Mouse (Mus musculus) liver, embryonic 12.5 days (tissue): ENCODE results near the gene Spata2. TPM values are rescaled to one million over a fixed set of nuclear protein-coding genes. Genes with fewer than 3 reads are reported as not detected.

Experiments
- ATAC-seq: fragments of 200-750 bp; cut with Nextera tagmentation; 2 replicates; pipeline ENCODE4 v1.8.0; 2017; ENCODE audit warnings: moderate number of reproducible peaks, mild to moderate bottlenecking, moderate library complexity
- H3K27ac ChIP-seq: fragments of 300-500 bp; sonication (generic); 2 replicates; pipeline ENCODE4 v1.5.1; 2016; ENCODE audit warnings: mild to moderate bottlenecking
- H3K27me3 ChIP-seq: fragments of 300-500 bp; sonication (generic); replicated peaks from 2 replicates; pipeline ENCODE4 v1.6.1; 2016; ENCODE audit warnings: mild to moderate bottlenecking, moderate library complexity
- H3K36me3 ChIP-seq: fragments of 300-500 bp; sonication (generic); 2 replicates; pipeline ENCODE4 v1.6.1; 2016; ENCODE audit warnings: mild to moderate bottlenecking, moderate library complexity
- H3K4me1 ChIP-seq: fragments of 300-500 bp; sonication (generic); 2 replicates; pipeline ENCODE4 v1.6.1; 2016
- H3K4me2 ChIP-seq: fragments of 300-500 bp; sonication (generic); 2 replicates; pipeline ENCODE4 v1.6.1; 2016; ENCODE audit warnings: mild to moderate bottlenecking, moderate library complexity
- H3K4me3 ChIP-seq: fragments of 300-500 bp; sonication (generic); 2 replicates; pipeline ENCODE4 v1.5.1; 2016; ENCODE audit warnings: mild to moderate bottlenecking, moderate library complexity
- H3K9ac ChIP-seq: fragments of 300-500 bp; sonication (generic); 2 replicates; pipeline ENCODE4 v1.6.1; 2016; ENCODE audit warnings: mild to moderate bottlenecking, moderate library complexity
- H3K9me3 ChIP-seq: fragments of 300-500 bp; sonication (generic); replicated peaks from 2 replicates; pipeline ENCODE4 v1.6.1; 2016; ENCODE audit warnings: mild to moderate bottlenecking, moderate library complexity
- WGBS: fragments of 180-500 bp; shearing (Covaris S2); methylation state at CpG from one replicate; pipeline ENCODE4 v1.1.7; 2016; ENCODE audit not compliant: insufficient replicate concordance; 5-methylcytosine and 5-hydroxymethylcytosine counted together
- polyA plus RNA-seq: library from polyadenylated mRNA; unstranded; fragments of >200 nt; fragmentation: Nextera tagmentation; extraction: Ambion mirVana; gene quantifications from 2 replicates; pipeline ENCODE4 v1.2.1, GENCODE M21; 2016

Spata2 gene
- polyA plus RNA-seq, 1 experiment from 2014 or later = 11.0 TPM

GRCm38 (mm10) chr2:167474218-167474617 lies 18.5 kb downstream of the Spata2 start:
- Histone ChIP-seq H3K36me3 (peaks cover 68% of the 10 kb centered on the region), H3K27ac (no peak overlapping the region), H3K4me3 (no peak overlapping the region), H3K9me3 (no peaks in the 10 kb centered on the region), H3K4me2 (no peak overlapping the region), H3K27me3 (no peaks in the 10 kb centered on the region), H3K4me1 (peaks cover 16% of the 10 kb centered on the region), H3K9ac (no peak overlapping the region)
- no peak for ATAC-seq
- WGBS = 87% methylated on average over 6 of the region's 6 CpGs

DNA sequence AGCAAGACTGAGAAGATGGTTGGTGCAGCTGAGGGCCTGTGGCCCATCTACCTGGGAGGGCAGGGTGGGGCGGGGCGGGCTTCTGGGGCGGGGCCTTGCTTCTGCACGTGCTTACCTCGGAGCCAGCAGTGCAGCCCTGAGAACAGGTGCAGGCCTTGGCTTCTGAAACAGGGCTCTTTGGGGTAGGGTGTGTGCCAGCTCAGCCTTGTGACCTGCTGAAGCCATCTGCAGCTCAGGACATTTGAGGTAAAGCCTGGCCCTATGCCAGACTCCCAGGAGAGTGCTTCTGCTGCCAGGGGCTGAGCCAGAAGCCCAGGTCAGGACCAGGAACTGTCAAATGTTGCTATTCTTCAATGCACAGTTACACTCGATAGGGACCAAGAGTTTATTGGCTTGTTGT lies 21.1 kb downstream of the Spata2 start:
- H3K9me3 ChIP-seq = no peaks in the 10 kb centered on the region

GRCm38 (mm10) chr2:167470611-167471010 lies 22.1 kb downstream of the Spata2 start:
- no peak for ATAC-seq
- H3K36me3 ChIP-seq = peaks cover 97% of the 10 kb centered on the region
- WGBS = 79% methylated on average over 3 of the region's 3 CpGs

More for the DNA sequence above, 21.1 kb downstream of the Spata2 start:
- H3K4me2 ChIP-seq = no peak overlapping the region
- H3K27ac ChIP-seq = no peak overlapping the region
- H3K36me3 ChIP-seq = peaks cover 92% of the 10 kb centered on the region
- peaks cover 9% of the 10 kb centered on the region for H3K4me1 ChIP-seq
- 73% methylated on average over 6 of the region's 6 CpGs for WGBS
- H3K4me3 ChIP-seq = no peak overlapping the region
- no peak for ATAC-seq
- H3K27me3 ChIP-seq = no peaks in the 10 kb centered on the region
- H3K9ac ChIP-seq = no peak overlapping the region

GRCm38 (mm10) chr2:167468444-167468843 lies 24.2 kb downstream of the Spata2 start:
- Histone ChIP-seq H3K9me3 (no peaks in the 10 kb centered on the region), H3K27ac (no peak overlapping the region), H3K4me2 (no peak overlapping the region), H3K4me3 (no peak overlapping the region), H3K27me3 (no peaks in the 10 kb centered on the region), H3K36me3 (peaks cover 95% of the 10 kb centered on the region), H3K9ac (no peak overlapping the region), H3K4me1 (no peaks in the 10 kb centered on the region)
- WGBS = 84% methylated on average over 6 of the region's 6 CpGs
- 0 out of 2 replicates have a peak, but pooled peaks have one; percentile 33 for ATAC-seq

More at GRCm38 (mm10) chr2:167470611-167471010, 22.1 kb downstream of the Spata2 start:
- Histone ChIP-seq H3K9ac (no peak overlapping the region), H3K27me3 (no peaks in the 10 kb centered on the region), H3K4me1 (no peaks in the 10 kb centered on the region), H3K4me3 (no peak overlapping the region), H3K27ac (no peak overlapping the region), H3K4me2 (no peak overlapping the region), H3K9me3 (no peaks in the 10 kb centered on the region)

GRCm38 (mm10) chr2:167467214-167467613 lies 25.5 kb downstream of the Spata2 start:
- no peak overlapping the region for H3K4me3 ChIP-seq
- H3K9ac ChIP-seq = no peak overlapping the region
- H3K36me3 ChIP-seq = peaks cover 90% of the 10 kb centered on the region
- no peak overlapping the region for H3K4me2 ChIP-seq
- 72% methylated on average over 5 of the region's 5 CpGs for WGBS
- no peak for ATAC-seq
- no peak overlapping the region; the same call in 1 of the 2 replicates for H3K27ac ChIP-seq
- no peaks in the 10 kb centered on the region for H3K4me1 ChIP-seq
- no peaks in the 10 kb centered on the region for H3K27me3 ChIP-seq
- no peaks in the 10 kb centered on the region for H3K9me3 ChIP-seq

DNA sequence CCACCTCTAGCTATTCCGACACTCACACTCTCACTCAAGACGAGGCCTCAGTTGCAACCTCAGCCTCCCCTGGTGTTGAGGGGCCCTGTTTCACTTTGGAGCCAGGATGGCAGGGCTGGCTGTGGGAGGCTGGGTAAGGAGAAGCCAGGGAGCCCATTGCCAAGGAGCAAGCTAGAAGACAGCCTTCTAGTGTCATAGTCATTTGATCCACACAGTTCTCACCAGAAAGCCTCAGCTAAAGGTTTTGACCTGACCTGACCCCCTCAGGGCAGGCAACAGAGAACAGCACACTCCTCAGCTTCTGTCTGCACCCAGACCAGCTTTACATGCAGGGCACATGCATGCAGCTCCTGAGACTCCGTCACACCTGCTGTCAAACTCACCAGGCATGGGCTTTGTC lies 26.7 kb downstream of the Spata2 start:
- Histone ChIP-seq H3K4me3 (no peak overlapping the region), H3K4me1 (no peaks in the 10 kb centered on the region), H3K27me3 (no peaks in the 10 kb centered on the region), H3K9ac (no peak overlapping the region), H3K27ac (no peak overlapping the region), H3K4me2 (no peak overlapping the region), H3K9me3 (no peaks in the 10 kb centered on the region), H3K36me3 (peaks cover 87% of the 10 kb centered on the region)
- ATAC-seq = no peak
- 76% methylated on average over 3 of the region's 3 CpGs for WGBS

- no peak overlapping the region for H3K4me3 ChIP-seq
- 87% methylated on average over 5 of the region's 5 CpGs for WGBS
- no peaks in the 10 kb centered on the region for H3K9me3 ChIP-seq
- no peak overlapping the region for H3K27ac ChIP-seq
- no peaks in the 10 kb centered on the region for H3K27me3 ChIP-seq
- no peak overlapping the region for H3K9ac ChIP-seq
- ATAC-seq = no peak
- no peak overlapping the region for H3K4me2 ChIP-seq
- H3K36me3 ChIP-seq = peaks cover 88% of the 10 kb centered on the region
- H3K4me1 ChIP-seq = no peaks in the 10 kb centered on the region
Measured at GRCm38 (mm10) chr2:167463802-167464201, 28.9 kb downstream of the Spata2 start.

- Histone ChIP-seq H3K4me3 (no peak overlapping the region), H3K9ac (no peak overlapping the region), H3K36me3 (peaks cover 89% of the 10 kb centered on the region), H3K27me3 (no peaks in the 10 kb centered on the region), H3K27ac (no peak overlapping the region), H3K4me2 (no peak overlapping the region), H3K9me3 (no peaks in the 10 kb centered on the region), H3K4me1 (no peaks in the 10 kb centered on the region)
- 64% methylated on average over 6 of the region's 6 CpGs for WGBS
- peak; percentile 64; the same call in 1 of the 2 replicates for ATAC-seq
Measured at GRCm38 (mm10) chr2:167462954-167463353, 29.7 kb downstream of the Spata2 start.

DNA sequence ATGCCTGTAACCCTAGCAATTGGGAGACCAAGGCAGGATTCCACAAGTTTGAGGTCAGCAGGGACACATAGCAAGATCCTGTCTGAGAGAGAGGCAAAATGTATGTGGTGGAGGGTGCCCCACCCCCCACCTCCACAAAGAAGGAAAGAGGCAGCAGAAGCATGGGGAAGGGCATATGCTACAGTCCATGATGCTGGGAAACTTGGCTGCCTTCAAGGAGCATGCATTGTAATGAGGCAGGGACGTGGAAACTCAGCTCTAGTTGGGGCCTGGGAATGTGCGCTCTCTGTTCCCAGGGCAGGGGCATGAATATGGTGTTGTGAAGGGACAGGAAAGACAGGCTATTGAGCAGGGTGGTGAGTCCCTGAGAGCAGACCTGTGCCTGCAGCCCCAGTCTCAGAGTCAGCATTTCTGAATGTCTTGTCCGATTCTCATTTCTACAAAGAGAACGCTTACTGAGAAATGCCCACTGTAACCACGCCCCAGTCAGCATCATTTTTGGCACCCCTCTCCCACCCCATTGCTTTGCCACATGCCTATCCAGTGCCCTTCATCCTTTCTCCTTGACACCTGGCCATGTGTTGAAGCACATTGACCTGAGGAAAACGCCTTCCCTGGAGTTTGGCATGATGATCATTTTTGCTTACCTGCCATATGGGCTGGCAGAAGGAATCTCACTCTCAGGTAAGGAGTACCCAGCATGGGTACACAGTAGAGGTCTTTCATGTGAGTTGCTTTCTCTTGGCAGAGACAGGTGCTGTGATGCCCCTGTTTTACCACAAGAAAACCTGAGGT lies 33.4 kb downstream of the Spata2 start:
- 90% methylated on average over 6 of the region's 6 CpGs for WGBS
- ATAC-seq = no peak
- Histone ChIP-seq H3K4me1 (no peaks in the 10 kb centered on the region), H3K9me3 (no peaks in the 10 kb centered on the region), H3K4me3 (no peak overlapping the region), H3K27me3 (no peaks in the 10 kb centered on the region), H3K27ac (no peak overlapping the region), H3K36me3 (peaks cover 88% of the 10 kb centered on the region), H3K9ac (no peak overlapping the region), H3K4me2 (no peak overlapping the region)

GRCm38 (mm10) chr2:167458548-167458947 lies 34.1 kb downstream of the Spata2 start:
- ATAC-seq = no peak
- H3K9ac ChIP-seq = no peak overlapping the region
- no peaks in the 10 kb centered on the region for H3K9me3 ChIP-seq
- H3K4me2 ChIP-seq = no peak overlapping the region
- H3K4me3 ChIP-seq = no peak overlapping the region
- H3K36me3 ChIP-seq = peaks cover 90% of the 10 kb centered on the region
- H3K4me1 ChIP-seq = no peaks in the 10 kb centered on the region; the same call in 1 of the 2 replicates
- no peak overlapping the region for H3K27ac ChIP-seq
- H3K27me3 ChIP-seq = no peaks in the 10 kb centered on the region
- WGBS = 88% methylated on average over 3 of the region's 3 CpGs

DNA sequence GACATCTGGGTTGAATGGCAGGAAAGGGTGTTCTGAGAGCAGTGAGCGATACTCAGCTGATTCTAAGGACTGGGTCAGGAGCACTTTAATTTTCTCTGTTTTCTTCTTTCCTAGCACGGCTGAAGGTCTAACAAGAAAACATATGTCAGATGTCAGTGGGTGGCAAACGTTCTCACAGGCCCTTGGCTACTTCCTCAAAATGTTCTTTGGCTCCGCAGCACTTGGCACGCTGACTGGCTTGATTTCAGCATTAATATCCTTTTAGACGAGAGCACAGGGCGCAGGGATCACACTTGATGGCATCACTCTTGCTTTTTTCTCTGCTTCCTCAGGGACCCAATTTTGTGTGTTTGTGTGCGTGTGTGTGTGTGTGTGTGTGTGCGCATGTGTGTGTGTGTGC lies 35.5 kb downstream of the Spata2 start:
- H3K4me2 ChIP-seq = no peak overlapping the region
- H3K9ac ChIP-seq = no peak overlapping the region
- no peak for ATAC-seq
- 76% methylated on average over 9 of the region's 9 CpGs for WGBS
- H3K4me3 ChIP-seq = no peak overlapping the region
- peaks cover 96% of the 10 kb centered on the region for H3K36me3 ChIP-seq
- H3K9me3 ChIP-seq = no peaks in the 10 kb centered on the region
- no peaks in the 10 kb centered on the region for H3K27me3 ChIP-seq
- no peak overlapping the region for H3K27ac ChIP-seq
- no peaks in the 10 kb centered on the region; the same call in 1 of the 2 replicates for H3K4me1 ChIP-seq

- Histone ChIP-seq H3K4me1 (no peaks in the 10 kb centered on the region; the same call in 1 of the 2 replicates), H3K9ac (no peak overlapping the region), H3K36me3 (peaks cover 95% of the 10 kb centered on the region), H3K4me2 (no peak overlapping the region), H3K27me3 (no peaks in the 10 kb centered on the region), H3K4me3 (no peak overlapping the region), H3K27ac (no peak overlapping the region), H3K9me3 (no peaks in the 10 kb centered on the region)
- no peak for ATAC-seq
- WGBS = 86% methylated on average over 5 of the region's 5 CpGs
Measured at GRCm38 (mm10) chr2:167456361-167457020, 36.2 kb downstream of the Spata2 start.
